Mouse (Mus musculus) brain, embryonic 14.5 days (tissue): ENCODE results near the gene Scd1.

Experiments
- CTCF ChIP-seq: fragments of 200-500 bp; IDR thresholded peaks from 2 replicates; pipeline ENCODE4 v1.5.1; 2012; ENCODE audit warnings: inconsistent platforms, mild to moderate bottlenecking, moderate library complexity, borderline replicate concordance; ENCODE audit not compliant: insufficient read depth, insufficient read length; ENCODE audit errors: extremely low read depth
- POLR2A ChIP-seq: fragments of 200-500 bp; IDR thresholded peaks from 2 replicates; pipeline ENCODE4 v1.6.1; 2012; ENCODE audit warnings: mild to moderate bottlenecking, inconsistent platforms, borderline replicate concordance; ENCODE audit not compliant: poor library complexity, insufficient read depth, insufficient read length, severe bottlenecking; ENCODE audit errors: extremely low read depth

- no peak for TF ChIP-seq CTCF
- no peak for TF ChIP-seq POLR2A
Measured at GRCm38 (mm10) chr19:44422051-44422631, 14.5 kb upstream of the Scd1 start.
